Mouse (Mus musculus): ENCODE measurements around the gene Tmem106b.

The Tmem106b gene

DNA sequence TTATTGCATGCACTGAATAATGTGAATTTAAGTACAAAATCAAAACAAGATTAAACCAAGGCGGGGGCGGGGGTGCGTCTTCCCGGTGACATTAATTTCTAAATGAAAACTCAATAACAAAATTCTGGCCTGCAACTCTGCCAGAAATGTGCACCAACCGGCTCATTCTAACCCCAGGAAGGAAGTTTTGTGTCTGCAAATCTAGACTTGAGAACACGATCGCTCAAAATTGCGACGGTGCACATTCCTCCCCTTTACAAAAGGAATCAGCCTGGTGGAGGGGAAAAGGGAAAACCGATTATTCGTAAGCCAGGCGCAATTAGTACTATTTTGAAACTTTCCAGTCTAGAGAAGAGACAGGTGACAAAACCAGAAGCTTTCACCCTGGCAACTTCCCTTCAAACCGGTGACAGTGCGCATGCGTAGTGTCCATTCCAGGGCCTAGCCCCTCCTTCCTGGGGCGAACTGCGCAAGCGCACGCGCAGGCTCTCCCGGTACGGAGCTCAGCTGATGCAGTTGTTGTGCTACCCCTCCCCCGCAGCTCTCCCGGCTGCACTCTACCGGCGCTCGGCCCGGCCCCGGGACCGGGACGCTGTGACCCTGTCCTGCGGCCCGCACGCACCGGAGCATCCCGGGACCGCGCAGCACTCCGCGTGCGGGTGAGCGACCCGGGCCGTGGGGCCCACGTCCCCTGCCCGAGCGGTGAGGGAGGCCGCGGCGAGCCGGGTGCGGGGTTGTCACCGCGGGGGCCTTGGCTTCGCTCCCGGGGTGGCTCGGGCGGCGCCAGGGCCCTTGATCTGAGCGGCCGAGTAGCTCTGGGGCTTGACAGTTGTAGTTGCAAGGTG lies at the start of gene Tmem106b:
Gene Tmem106b (plus strand): TSS at position 458 of the 845 bp plus-strand sequence.
- DNase-seq (ENCODE audit: low spot score in 2 of 2): peak; percentile 94 to 98

DNA sequence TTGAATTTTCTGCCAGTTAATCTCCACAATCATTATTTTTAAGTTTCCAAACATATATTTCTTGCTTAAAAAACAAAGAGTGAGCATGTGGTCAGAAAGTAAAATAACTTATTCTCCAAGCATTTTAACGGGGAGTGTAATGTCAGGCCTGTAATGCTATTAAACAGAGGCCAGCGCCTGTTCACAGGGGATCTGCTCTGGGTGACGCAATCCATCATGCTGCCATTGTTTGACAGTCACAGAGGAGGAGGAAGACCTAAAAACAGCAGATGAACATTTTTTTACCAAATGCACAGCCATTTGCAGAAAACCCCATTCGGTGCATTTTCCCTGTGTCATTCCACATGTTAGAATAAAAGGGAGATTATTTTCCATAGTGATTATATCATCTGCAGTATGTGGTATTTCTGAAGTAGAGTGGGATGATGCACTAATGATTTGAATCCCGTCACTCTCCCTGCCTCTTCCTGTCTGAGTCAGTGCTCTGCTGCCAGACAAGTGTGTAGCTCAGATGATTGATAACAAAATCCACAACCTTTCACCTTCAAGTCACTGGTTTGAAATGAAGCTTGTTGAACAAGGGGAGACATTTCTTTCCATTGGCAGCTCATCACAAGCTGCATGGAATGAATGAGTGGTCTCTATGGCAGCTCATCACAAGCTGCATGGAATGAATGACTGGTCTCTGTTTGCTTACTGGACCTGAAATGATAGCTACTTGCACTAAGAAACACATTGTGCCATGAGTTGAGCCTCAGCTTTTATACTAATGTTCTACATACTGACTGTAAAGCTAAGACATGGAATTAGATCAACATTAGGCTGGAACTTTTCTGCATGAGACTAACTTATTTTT lies 48.1 kb upstream of the Tmem106b start:
- no peak for DNase-seq (ENCODE audit: low spot score in 2 of 2)

DNA sequence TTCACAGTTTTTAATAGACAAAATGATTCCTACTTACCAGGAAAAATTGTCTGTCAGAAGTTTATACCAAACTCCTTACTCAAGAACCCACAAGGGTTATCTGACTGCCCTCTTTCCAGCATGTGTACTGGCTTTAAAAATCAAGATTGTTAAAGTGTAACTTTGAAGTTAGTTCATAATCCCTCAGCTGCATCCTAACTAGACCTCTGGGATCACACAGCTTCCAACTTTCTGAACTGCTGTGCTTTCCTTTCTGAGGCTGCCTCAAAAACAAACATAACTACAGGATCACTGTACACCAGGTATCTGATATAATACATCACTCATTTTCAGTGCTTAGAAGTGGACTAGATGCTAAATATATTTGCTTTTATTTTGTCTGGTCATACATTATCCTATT lies 39.0 kb upstream of the Tmem106b start:
- DNase-seq (ENCODE audit: low spot score in 2 of 2): no peak

DNA sequence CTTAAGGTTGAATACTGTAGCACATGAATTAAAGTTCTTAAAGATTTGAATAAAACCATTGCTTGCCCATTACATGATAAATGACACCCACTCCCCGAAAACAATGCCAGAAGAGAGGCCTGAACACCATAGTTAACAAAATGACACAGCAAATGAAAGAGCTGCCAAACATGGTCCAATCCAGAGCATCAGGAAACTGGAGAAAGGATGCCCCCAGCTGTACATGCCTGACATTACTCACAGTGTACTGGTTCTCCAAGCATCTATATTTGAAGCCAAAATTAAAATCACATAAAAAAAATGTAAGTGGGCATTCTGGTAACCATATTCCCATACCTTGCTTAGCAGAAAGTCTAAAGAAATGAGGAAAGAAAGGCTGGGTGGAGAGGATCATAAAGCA lies 38.6 kb upstream of the Tmem106b start:
- no peak for DNase-seq (ENCODE audit: low spot score in 2 of 2)

DNA sequence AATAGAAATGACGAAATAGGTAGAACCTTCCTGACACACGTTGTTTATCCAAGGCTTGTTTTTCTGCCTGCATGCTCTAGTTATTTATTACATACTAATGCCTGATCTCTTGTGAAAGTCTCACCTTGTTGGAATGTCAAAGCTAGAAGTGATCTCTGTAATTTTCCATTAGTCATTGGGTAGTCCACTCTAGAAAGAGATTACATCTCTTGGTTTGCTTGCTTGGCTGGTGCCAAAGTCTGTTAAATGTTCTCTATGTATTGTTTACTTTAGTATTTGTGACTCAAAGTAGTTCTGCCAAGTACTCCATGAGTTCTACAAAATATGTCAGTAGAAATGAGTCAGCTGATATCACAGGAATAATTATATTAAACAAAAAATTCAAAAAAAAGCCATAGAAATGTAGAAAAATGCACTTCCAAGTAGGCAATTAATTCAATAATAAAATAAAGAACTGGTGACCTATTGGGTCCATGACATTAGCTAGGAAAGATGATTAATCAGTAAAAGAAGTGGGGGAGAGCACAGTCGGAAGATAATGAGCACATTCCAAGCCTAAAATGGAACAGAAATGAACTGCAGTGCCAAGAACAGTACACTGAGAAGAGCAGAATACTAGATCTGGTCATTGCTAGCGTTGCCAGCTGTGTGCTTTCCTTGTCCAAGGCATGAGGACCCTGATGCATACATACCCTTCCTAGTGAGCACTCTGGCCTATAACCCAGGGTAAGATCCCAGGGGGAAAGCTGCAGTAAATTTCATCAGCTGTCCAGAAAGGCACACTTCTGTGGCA lies 17.0 kb upstream of the Tmem106b start:
- no peak for DNase-seq (ENCODE audit: low spot score in 2 of 2)

DNA sequence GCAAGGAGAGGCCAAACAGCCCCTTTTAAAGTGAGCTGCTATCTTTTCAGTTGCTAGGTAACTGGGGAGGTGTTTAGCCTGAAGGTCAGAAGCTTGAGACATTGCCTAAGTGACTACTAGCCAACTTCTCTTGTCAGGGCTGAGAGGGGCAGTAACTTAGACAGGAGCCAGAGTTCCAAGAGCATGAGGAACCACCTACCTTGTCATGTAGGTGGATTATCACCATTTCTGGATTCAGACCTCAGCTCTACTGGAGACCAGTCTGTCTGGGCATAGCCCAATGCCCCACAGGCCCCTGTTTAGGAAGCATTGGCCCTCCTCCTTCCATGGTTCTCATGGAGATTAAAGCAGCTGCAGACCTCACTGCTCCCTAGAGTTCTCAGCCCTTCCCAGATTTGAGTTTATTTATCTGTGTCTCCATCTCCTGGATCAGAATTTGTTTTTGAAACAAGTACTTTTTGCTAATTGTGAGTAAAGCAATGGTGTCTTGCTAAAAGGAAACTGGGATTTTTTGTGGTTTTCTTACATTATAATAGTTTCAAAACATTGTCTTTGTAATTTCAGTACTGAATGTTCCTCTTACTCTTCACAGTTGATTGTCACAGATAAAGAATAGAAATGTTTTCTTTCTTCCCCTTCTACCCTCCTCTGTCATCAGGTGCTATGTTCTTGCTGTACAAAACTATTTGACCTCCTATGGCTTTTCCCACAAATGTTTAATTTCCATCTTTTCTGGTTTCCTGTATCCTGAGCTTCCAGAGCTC lies 8.1 kb upstream of the Tmem106b start:
- DNase-seq (ENCODE audit: low spot score in 2 of 2): no peak

DNA sequence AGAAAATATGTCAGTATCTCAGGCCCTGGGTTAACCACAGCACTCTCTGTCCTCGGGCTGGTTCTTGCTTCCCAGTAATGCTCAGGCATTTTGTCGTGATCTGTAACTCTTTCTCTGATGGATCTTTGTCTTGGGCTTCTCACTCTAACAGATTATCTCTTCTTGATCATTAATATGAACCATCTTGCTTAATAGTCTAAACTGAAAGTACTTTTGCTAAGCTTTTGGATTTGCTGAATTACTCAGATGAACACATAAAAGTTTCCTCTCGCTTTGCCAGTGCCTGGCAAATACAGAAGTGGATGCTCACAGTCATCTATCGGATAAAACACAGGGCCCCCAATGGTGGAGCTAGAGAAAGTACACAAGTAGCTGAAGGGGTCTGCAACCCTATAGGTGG lies 7.5 kb upstream of the Tmem106b start:
- DNase-seq (ENCODE audit: low spot score in 2 of 2): no peak

DNA sequence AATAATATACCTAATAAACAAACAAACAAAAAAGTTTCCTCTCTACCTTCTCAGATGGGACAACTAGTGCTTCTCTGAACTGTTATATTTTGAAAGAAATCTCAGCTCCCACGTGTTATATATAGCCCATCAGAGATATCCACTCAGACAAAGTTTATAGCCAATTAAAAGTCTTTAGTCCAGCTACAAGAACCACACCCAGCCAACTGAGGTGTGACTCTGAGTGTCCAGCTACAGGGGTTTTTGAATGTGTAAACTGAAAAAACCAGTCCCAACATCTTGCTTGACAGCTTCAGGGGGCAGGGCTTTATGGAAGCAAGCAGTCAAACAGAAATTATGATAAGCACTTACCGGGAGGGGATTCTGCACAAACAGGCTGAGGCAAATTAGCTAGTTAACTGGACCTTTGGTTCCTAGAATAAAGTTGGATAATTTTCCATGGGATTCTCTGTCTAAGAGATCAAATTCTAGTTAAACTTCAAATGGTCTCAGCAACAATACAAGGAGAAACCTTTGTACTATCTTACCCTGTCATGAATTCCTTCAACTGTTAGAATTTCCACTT lies 6.8 kb upstream of the Tmem106b start:
- no peak for DNase-seq (ENCODE audit: low spot score in 2 of 2)

DNA sequence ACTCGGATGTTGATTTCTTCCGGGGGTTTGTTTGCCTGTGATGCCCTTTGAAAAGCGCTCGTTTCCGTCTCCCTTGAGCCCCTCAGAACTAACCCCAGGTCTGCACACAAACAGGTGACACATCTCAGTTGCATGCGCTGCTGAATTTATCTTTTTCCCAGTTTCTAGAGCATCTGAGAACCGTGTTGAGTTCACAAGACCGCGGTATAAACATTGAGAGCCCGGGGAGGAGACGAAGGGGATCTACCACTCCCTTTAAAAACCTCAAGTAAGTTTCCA lies 527 bp downstream of the Tmem106b start:
- no peak for DNase-seq (ENCODE audit: low spot score in 2 of 2)

DNA sequence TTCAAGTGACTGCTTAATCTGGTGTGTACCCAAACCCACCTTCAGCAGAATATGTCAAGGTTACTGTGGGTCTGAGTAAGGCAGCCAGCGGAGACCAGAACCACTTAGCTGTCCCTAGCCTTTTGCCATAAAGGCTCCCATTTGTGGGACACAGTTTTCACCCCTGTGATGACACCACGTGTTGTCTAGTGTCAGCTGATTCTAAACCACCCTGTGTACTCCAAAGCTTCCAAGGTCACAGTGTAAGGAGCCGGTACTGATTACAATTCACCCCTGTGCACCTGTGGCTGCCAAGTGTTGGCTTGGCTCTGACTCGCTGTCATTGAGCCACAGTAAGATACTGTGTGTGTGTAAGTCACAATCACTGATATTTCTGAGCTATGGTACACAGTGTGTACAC lies 926 bp downstream of the Tmem106b start:
- no peak for DNase-seq (ENCODE audit: low spot score in 2 of 2)

DNA sequence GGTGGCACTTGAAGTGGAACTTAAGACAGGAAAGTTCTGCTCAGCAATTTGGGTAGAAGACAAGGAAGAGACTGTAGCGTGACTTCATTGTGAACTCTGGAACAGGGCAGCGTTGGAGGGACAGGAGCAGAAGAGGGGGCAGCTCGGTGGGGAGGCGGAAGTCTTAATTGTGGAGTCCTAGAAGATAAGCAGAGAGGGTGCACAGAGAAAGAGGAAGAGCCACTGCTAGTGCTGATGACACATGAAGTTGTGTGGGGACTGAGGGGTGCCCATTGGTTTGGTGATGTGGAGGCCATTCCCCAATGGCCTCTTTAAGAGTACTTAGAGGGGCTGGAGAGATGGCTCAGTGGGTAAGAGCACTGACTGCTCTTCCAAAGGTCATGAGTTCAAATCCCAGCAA lies 3.5 kb downstream of the Tmem106b start:
- no peak for DNase-seq (ENCODE audit: low spot score in 2 of 2)

DNA sequence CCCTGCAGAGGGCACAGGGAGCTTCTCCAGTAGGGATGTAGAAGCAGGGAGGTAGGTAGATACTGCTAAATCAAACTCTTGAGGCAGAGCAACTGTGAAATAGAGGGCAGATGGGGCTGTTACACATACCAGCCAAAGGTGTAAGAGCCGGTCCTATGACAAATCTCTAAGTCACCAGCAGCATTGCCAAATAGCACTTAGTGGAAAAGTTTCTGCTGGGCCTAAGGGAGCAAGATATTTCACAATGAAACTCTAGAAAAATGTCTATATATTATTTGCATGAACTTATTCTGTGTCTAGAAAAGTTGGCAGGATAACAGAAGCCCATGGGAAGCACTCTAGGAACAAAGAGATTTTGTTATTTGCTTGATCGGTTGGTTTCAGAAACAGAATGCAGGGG lies 4.3 kb downstream of the Tmem106b start:
- no peak for DNase-seq (ENCODE audit: low spot score in 2 of 2)

DNA sequence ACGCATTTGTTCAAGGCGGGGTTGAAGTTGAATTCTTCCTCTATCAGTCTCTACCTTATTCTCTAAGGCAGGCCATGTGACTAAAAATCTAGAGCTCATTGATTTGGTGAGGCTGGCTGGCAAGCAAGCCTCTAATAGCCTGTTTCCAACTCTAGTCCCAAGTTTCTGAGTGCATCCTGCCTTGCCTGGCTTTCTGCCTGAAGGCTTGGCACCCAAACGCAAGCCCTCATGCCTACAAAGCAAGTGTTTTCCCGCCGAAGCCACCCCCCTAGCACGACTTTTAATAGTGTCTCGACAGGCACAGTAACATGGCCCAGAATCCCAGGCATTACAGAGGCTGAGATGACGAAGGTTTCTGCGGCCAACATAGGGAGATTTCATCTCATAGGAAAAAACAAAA lies 13.3 kb downstream of the Tmem106b start:
- no peak for DNase-seq (ENCODE audit: low spot score in 2 of 2)

DNA sequence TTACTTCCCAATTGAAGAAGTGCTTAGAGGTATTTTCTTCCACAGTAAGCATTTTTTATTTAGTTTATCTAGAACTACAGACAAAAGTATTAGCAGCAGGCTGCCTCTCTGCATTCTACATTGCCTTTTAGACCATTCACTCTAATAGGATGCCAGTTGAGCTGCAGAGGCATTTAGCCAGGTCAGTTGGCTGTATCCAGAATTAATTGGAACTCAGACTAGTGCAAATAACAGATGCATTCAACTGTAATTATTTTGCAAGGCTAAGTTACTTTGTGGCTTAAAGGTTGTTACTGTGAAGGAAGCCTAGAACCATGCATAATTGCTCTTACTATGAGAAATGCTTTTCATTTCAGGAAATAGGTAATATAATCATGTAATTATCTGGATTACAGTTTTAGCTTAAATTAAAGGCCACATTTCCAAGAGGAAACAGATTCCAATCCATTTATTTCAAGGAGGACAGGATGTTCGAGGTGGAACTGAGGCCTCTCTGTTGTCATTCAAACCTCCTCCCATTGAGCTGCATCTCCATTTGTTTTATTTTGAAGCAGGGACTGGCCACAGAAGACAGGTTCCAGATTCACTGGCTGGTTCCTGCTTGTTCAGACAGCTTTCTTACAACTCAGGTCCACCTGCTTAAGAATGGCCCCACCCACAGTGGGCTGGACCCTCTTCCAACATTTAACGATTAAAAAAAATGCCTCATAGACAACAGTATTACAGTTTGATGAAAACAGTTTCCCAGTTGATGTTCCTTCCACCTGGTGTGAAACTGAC lies 27.3 kb downstream of the Tmem106b start:
- no peak for DNase-seq (ENCODE audit: low spot score in 2 of 2)

DNA sequence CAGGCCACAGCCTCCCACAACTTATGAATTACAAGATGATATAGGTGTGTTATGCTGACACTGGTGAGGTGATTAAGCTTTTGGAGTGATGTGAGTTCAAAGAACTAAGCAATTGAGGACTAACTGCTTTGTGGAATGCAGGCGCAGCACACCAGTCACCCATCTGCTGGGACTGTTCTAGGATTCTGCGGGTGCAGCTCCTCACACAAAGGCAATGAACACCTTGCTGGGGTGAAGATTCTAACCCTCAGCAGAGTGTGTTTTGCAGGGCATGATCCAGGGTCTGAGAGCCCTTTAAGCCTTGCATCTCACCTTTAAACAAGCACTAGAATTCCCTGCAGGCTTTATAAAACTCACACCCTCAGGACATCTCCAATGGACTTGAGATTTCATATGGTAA lies 30.6 kb downstream of the Tmem106b start:
- DNase-seq (ENCODE audit: low spot score in 2 of 2): no peak

DNA sequence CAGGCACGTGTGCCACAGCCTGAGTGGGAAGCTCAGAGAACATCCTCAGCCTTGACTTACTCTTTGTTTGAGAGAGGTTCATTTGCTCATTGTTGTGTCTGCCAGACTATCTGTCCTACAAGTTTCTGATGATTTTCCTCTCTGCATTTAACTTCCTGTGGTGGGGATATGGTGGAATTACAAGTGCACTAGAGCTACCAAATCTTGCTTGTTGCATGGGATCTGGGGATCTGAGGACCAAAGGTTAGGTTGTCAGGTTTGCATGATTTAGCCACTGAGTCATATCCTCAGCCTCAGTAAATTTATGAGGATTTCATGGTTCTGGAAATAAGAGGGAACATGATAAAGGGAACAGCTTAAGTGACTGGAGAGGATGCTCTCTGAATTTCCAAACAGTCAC lies 39.1 kb downstream of the Tmem106b start:
- no peak for DNase-seq (ENCODE audit: low spot score in 2 of 2)

DNA sequence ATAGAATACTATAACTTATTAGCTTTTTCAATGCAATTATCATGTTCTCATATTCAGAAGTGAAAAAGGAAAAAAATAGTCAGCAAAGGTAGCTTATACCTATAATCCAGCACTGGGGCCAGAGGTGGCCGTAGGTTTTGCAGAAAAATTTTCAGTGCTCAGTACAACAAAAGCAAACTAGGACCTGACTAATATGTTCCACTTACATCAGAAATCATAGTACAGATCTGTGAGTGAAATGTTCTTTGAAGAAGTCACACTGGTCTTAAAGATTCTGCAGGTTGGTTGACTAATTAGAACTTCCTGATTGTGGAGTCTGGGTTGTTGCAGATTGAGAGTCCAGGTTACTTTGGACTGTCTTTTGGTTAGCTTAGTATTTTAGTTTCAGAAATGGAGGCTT lies 67.7 kb downstream of the Tmem106b start:
- no peak for DNase-seq (ENCODE audit: low spot score in 2 of 2)

Measured in spleen, postnatal 4 days (tissue).